Mouse (Mus musculus) liver, embryonic 12.5 days (tissue): ENCODE data around the gene Qrsl1. TPM values are rescaled to one million over a fixed set of nuclear protein-coding genes. Genes with fewer than 3 reads are reported as not detected.

Experiments
- ATAC-seq: fragments of 200-750 bp; cut with Nextera tagmentation; 2 replicates; pipeline ENCODE4 v1.8.0; 2017; ENCODE audit warnings: moderate number of reproducible peaks, mild to moderate bottlenecking, moderate library complexity
- H3K27ac ChIP-seq: fragments of 300-500 bp; sonication (generic); 2 replicates; pipeline ENCODE4 v1.5.1; 2016; ENCODE audit warnings: mild to moderate bottlenecking
- H3K27me3 ChIP-seq: fragments of 300-500 bp; sonication (generic); replicated peaks from 2 replicates; pipeline ENCODE4 v1.6.1; 2016; ENCODE audit warnings: mild to moderate bottlenecking, moderate library complexity
- H3K36me3 ChIP-seq: fragments of 300-500 bp; sonication (generic); 2 replicates; pipeline ENCODE4 v1.6.1; 2016; ENCODE audit warnings: mild to moderate bottlenecking, moderate library complexity
- H3K4me1 ChIP-seq: fragments of 300-500 bp; sonication (generic); 2 replicates; pipeline ENCODE4 v1.6.1; 2016
- H3K4me2 ChIP-seq: fragments of 300-500 bp; sonication (generic); 2 replicates; pipeline ENCODE4 v1.6.1; 2016; ENCODE audit warnings: mild to moderate bottlenecking, moderate library complexity
- H3K4me3 ChIP-seq: fragments of 300-500 bp; sonication (generic); 2 replicates; pipeline ENCODE4 v1.5.1; 2016; ENCODE audit warnings: mild to moderate bottlenecking, moderate library complexity
- H3K9ac ChIP-seq: fragments of 300-500 bp; sonication (generic); 2 replicates; pipeline ENCODE4 v1.6.1; 2016; ENCODE audit warnings: mild to moderate bottlenecking, moderate library complexity
- H3K9me3 ChIP-seq: fragments of 300-500 bp; sonication (generic); replicated peaks from 2 replicates; pipeline ENCODE4 v1.6.1; 2016; ENCODE audit warnings: mild to moderate bottlenecking, moderate library complexity
- WGBS: fragments of 180-500 bp; shearing (Covaris S2); methylation state at CpG from one replicate; pipeline ENCODE4 v1.1.7; 2016; ENCODE audit not compliant: insufficient replicate concordance; 5-methylcytosine and 5-hydroxymethylcytosine counted together
- polyA plus RNA-seq: library from polyadenylated mRNA; unstranded; fragments of >200 nt; fragmentation: Nextera tagmentation; extraction: Ambion mirVana; gene quantifications from 2 replicates; pipeline ENCODE4 v1.2.1, GENCODE M21; 2016

Qrsl1 gene
- polyA plus RNA-seq, 1 experiment from 2014 or later: 12.7 TPM

DNA sequence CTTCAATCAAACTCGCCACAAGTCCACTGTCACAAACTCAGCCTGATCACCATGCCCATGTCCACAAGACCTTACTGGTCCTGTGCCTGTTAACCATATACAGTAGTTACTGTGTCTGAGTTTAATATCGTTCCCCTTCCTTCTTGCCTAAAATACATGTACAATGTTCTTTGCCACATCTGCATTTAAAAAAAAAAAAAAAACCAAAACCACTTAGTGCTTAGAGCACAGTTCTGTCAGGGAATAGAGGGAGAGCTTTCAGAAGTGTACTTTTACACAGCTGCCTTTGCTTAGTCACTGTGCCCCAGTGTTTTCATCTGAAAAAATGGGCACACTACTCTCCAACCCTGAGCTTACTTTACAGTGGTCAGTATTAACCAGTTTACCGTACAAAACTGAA, 76.8 kb downstream of the Qrsl1 start:
- Histone ChIP-seq H3K4me3 (no peak overlapping the region), H3K4me1 (no peaks in the 10 kb centered on the region), H3K36me3 (no peaks in the 10 kb centered on the region), H3K27me3 (no peaks in the 10 kb centered on the region), H3K4me2 (no peak overlapping the region), H3K27ac (no peak overlapping the region), H3K9me3 (no peaks in the 10 kb centered on the region), H3K9ac (no peak overlapping the region)
- ATAC-seq: no peak
- 73% methylated on average over 3 of the region's 3 CpGs for WGBS

Other genes with a start within 250 kb of the Qrsl1 start
- 18.4 and 18.5 TPM in 2 replicates for gene Rtn4ip1, start 62 bp upstream of the Qrsl1 start, polyA plus RNA-seq
- 0.30 and 0.36 TPM in 2 replicates for gene Crybg1, start 247.1 kb upstream of the Qrsl1 start, polyA plus RNA-seq